Comparison of ENCODE assay signal across 24 mouse cellular contexts in the genomic region with DNA sequence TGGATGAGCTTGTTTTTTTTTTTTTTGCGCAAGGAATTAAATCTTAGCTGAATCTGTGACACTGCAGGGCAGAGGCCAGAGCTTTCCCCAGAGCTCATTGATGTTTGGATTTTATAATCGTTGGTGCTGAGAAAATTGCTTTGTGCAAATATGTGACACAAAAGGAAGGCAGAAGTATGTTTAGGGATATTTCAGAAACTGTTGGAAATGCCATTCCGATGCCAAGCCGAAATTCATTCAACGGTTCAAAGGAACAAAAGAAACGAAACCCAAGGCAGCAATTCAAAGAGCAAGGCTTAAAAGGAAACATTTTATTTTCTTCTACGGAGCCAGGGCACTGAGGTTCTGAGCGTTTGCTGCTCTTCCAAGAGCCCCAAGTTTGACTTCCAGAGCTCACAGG.
DNase-seq lines count a peak whose midpoint lies in the region; ATAC-seq and TF ChIP-seq lines count a peak whose summit lies in the region.
"Had no signal": no experiment of that assay in that cellular context is flagged by ENCODE, and none has a peak within 500 bp of the region (broad histone marks: within the 10 kb centered on the region; RNA-seq: fewer than 3 reads in every experiment).

No protein-coding gene starts in this region.

- no peaks in the 10 kb centered on the region for H3K4me1 ChIP-seq in forebrain, postnatal 0 days (ENCODE audit: insufficient read depth)
- peaks cover 4% of the 10 kb centered on the region for H3K4me1 ChIP-seq in forebrain, embryonic 12.5 days
- H3K4me1 ChIP-seq in lung, postnatal 0 days (ENCODE audit: insufficient read depth, low read depth, low read length): 0 out of 2 replicates have a peak, but pooled peaks cover 3% of the 10 kb centered on the region
- no peaks in the 10 kb centered on the region; the same call in 1 of the 2 replicates for H3K4me1 ChIP-seq in lung, adult 2 months (ENCODE audit: control insufficient read depth, insufficient read depth, low read length)
- H3K4me1 ChIP-seq: liver, embryonic 13.5 days had no signal

- no peaks in the 10 kb centered on the region for H3K36me3 ChIP-seq in forebrain, postnatal 0 days (ENCODE audit: insufficient read depth)
- H3K36me3 ChIP-seq in forebrain, embryonic 12.5 days (replicated peaks): no peaks in the 10 kb centered on the region
- H3K36me3 ChIP-seq in lung, postnatal 0 days (ENCODE audit: insufficient read depth, low read length): no peaks in the 10 kb centered on the region
- H3K36me3 ChIP-seq: embryonic facial prominence, embryonic 13.5 days; forebrain, embryonic 15.5 days; liver, embryonic 13.5 days; stomach, embryonic 15.5 days had no signal

- peak; percentile 15 for DNase-seq in forebrain, postnatal 0 days
- DNase-seq in kidney, adult 9 months: peak; percentile 47
- no peak for DNase-seq in kidney, adult 11 months
- DNase-seq in lung, postnatal 0 days (ENCODE audit: low spot score): peak; percentile 33
- no peak for DNase-seq in lung, adult 2 months
- DNase-seq in brain, embryonic 14.5 days (ENCODE audit: low read depth): peak; percentile 31
- DNase-seq in layer of hippocampus, adult 9-11 months: no peak
- DNase-seq: cerebellum, adult 2 months; cerebellum, postnatal 25 days; embryo, embryonic 11 days; gastrocnemius, postnatal 36 days; liver, embryonic 13.5 days; thymus, postnatal 25 days had no signal

- no peak overlapping the region for H3K9ac ChIP-seq in forebrain, postnatal 0 days
- H3K9ac ChIP-seq in forebrain, embryonic 12.5 days: no peak overlapping the region
- H3K9ac ChIP-seq in lung, postnatal 0 days (replicated peaks; ENCODE audit: low read depth): no peak overlapping the region
- H3K9ac ChIP-seq: embryonic facial prominence, embryonic 13.5 days; forebrain, embryonic 15.5 days; liver, embryonic 13.5 days; stomach, embryonic 15.5 days had no signal

- no peak overlapping the region for H3K4me2 ChIP-seq in forebrain, postnatal 0 days (ENCODE audit: low read depth)
- no peak overlapping the region for H3K4me2 ChIP-seq in forebrain, embryonic 12.5 days
- no peak overlapping the region for H3K4me2 ChIP-seq in lung, postnatal 0 days (replicated peaks; ENCODE audit: low read depth, low read length)
- H3K4me2 ChIP-seq: embryonic facial prominence, embryonic 13.5 days; forebrain, embryonic 15.5 days; heart, embryonic 11.5 days; liver, embryonic 13.5 days; stomach, embryonic 15.5 days had no signal

- TF ChIP-seq EP300 in lung, postnatal 0 days (IDR thresholded peaks at IDR 0.05): no peak

- H3K27me3 ChIP-seq in forebrain, postnatal 0 days (ENCODE audit: insufficient read depth, low read length): no peaks in the 10 kb centered on the region
- no peaks in the 10 kb centered on the region for H3K27me3 ChIP-seq in forebrain, embryonic 12.5 days
- no peaks in the 10 kb centered on the region for H3K27me3 ChIP-seq in lung, postnatal 0 days (replicated peaks; ENCODE audit: insufficient read depth, low read length)
- H3K27me3 ChIP-seq: embryonic facial prominence, embryonic 13.5 days; forebrain, embryonic 15.5 days; liver, embryonic 13.5 days; stomach, embryonic 15.5 days had no signal

- TF ChIP-seq CTCF in forebrain, postnatal 0 days (IDR thresholded peaks at IDR 0.05; ENCODE audit: low read depth): no peak
- no peak for TF ChIP-seq CTCF in lung, postnatal 0 days (IDR thresholded peaks at IDR 0.05)
- TF ChIP-seq CTCF in lung, adult 2 months (IDR thresholded peaks at IDR 0.05; ENCODE audit: insufficient read depth, low read length): no peak
- TF ChIP-seq CTCF in brain, embryonic 14.5 days (IDR thresholded peaks at IDR 0.05; ENCODE audit: borderline replicate concordance, extremely low read depth, insufficient read depth, insufficient read length): no peak

- no peaks in the 10 kb centered on the region for H3K9me3 ChIP-seq in forebrain, postnatal 0 days (ENCODE audit: low read length)
- H3K9me3 ChIP-seq in forebrain, embryonic 12.5 days: peaks cover 7% of the 10 kb centered on the region; the same call in 1 of the 2 replicates
- no peaks in the 10 kb centered on the region for H3K9me3 ChIP-seq in lung, postnatal 0 days (ENCODE audit: low read length)
- H3K9me3 ChIP-seq: forebrain, embryonic 15.5 days; liver, embryonic 13.5 days; stomach, embryonic 15.5 days had no signal

- no peak for TF ChIP-seq POLR2A in lung, adult 2 months (IDR thresholded peaks at IDR 0.05; ENCODE audit: borderline replicate concordance, extremely low read depth, low read depth, low read length)
- no peak for TF ChIP-seq POLR2A in brain, embryonic 14.5 days (IDR thresholded peaks at IDR 0.05; ENCODE audit: borderline replicate concordance, extremely low read depth, insufficient read depth, insufficient read length, poor library complexity, severe bottlenecking)

- H3K4me3 ChIP-seq in forebrain, postnatal 0 days (ENCODE audit: low read depth, low read length): no peak overlapping the region
- H3K4me3 ChIP-seq in forebrain, embryonic 12.5 days (replicated peaks): no peak overlapping the region
- no peak overlapping the region for H3K4me3 ChIP-seq in lung, postnatal 0 days (ENCODE audit: low read depth, low read length)
- H3K4me3 ChIP-seq in lung, adult 2 months (replicated peaks; ENCODE audit: extremely low read depth, low read depth, low read length): no peak overlapping the region
- H3K4me3 ChIP-seq: embryonic facial prominence, embryonic 13.5 days; erythroblast, embryonic 14.5 days; forebrain, embryonic 15.5 days; left cerebral cortex, adult 2 months; liver, embryonic 13.5 days; stomach, embryonic 15.5 days had no signal

- no peak for ATAC-seq in forebrain, postnatal 0 days
- no peak for ATAC-seq in forebrain, embryonic 12.5 days (ENCODE audit: low FRiP score)
- ATAC-seq in lung, postnatal 0 days: no peak
- ATAC-seq: CD4-positive, CD25-positive, alpha-beta regulatory T cell, adult 4 months; forebrain, embryonic 15.5 days; hindbrain, embryonic 16.5 days; intestine, embryonic 16.5 days had no signal

- WGBS in forebrain, postnatal 0 days: 21% methylated on average over 8 of the region's 8 CpGs
- 56% methylated on average over 8 of the region's 8 CpGs for WGBS in forebrain, embryonic 12.5 days
- WGBS in lung, postnatal 0 days: 37% methylated on average over 8 of the region's 8 CpGs
- 56% methylated on average over 8 of the region's 8 CpGs for WGBS in lung, adult 2 months

- no peak overlapping the region for H3K27ac ChIP-seq in forebrain, postnatal 0 days (ENCODE audit: low read depth, low read length)
- no peak overlapping the region for H3K27ac ChIP-seq in forebrain, embryonic 12.5 days
- H3K27ac ChIP-seq in lung, postnatal 0 days (ENCODE audit: low read length): peak overlapping the region; percentile 22; the same call in 1 of the 2 replicates
- H3K27ac ChIP-seq: embryonic facial prominence, embryonic 13.5 days; forebrain, embryonic 15.5 days; left cerebral cortex, adult 2 months; liver, embryonic 13.5 days; macrophage; stomach, embryonic 15.5 days had no signal

Comparison
In these comparisons a context has a peak if more than half of its experiments do, and no peak if none do; other contexts are left out.
1. DNase-seq: peak in forebrain, postnatal 0 days (single experiment), kidney, adult 9 months (single experiment), lung, postnatal 0 days (single experiment) and brain, embryonic 14.5 days (single experiment); none in kidney, adult 11 months (single experiment), lung, adult 2 months (single experiment) and layer of hippocampus, adult 9-11 months (single experiment).